Mouse (Mus musculus) c-Kit-positive CD71-positive TER-119-negative erythroid progenitor cells, embryonic 14.5 days (primary cell): ENCODE measurements at regions not wholly inside any gene's neighbourhood (a gene's known extent, or its start where the extent isn't known, plus 50 kb on each side); places are given as distances from the start of the nearest gene placed in this dataset.

ENCODE experiments used
- DNase-seq: peaks from one replicate; pipeline ENCODE4 v3.0.0-alpha.2; 2013; ENCODE audit warnings: low read depth

- DNase-seq: no peak
These were observed 279.1 kb downstream of the Prex1 start for GRCm38 (mm10) chr2:166434554-166434953.

- no peak for DNase-seq
These were observed 278.3 kb upstream of the Sulf2 start for GRCm38 (mm10) chr2:166433655-166434333.

GRCm38 (mm10) chr2:166432948-166433654, 277.6 kb upstream of the Sulf2 start:
- no peak for DNase-seq

GRCm38 (mm10) chr2:166432531-166432930, 277.1 kb upstream of the Sulf2 start:
- no peak for DNase-seq

GRCm38 (mm10) chr2:166429918-166430317, 274.5 kb upstream of the Sulf2 start:
- no peak for DNase-seq

GRCm38 (mm10) chr2:166429494-166429893, 274.0 kb upstream of the Sulf2 start:
- no peak for DNase-seq

- DNase-seq: no peak
These were observed 271.9 kb upstream of the Sulf2 start for GRCm38 (mm10) chr2:166427390-166427789.

- DNase-seq: no peak
These were observed 271.5 kb upstream of the Sulf2 start for GRCm38 (mm10) chr2:166426960-166427359.

GRCm38 (mm10) chr2:166426457-166426856, 271.0 kb upstream of the Sulf2 start:
- no peak for DNase-seq

- no peak for DNase-seq
These were observed 269.7 kb upstream of the Sulf2 start for GRCm38 (mm10) chr2:166425141-166425540.

GRCm38 (mm10) chr2:166423132-166423660, 267.7 kb upstream of the Sulf2 start:
- DNase-seq: no peak

GRCm38 (mm10) chr2:166420275-166420674, 264.8 kb upstream of the Sulf2 start:
- DNase-seq: no peak

GRCm38 (mm10) chr2:166419271-166419670, 263.8 kb upstream of the Sulf2 start:
- DNase-seq: no peak

- no peak for DNase-seq
These were observed 262.8 kb upstream of the Sulf2 start for GRCm38 (mm10) chr2:166418279-166418678.

GRCm38 (mm10) chr2:166417628-166418027, 262.2 kb upstream of the Sulf2 start:
- DNase-seq: no peak

GRCm38 (mm10) chr2:166415481-166415965, 260.1 kb upstream of the Sulf2 start:
- DNase-seq: no peak

GRCm38 (mm10) chr2:166414856-166415255, 259.4 kb upstream of the Sulf2 start:
- no peak for DNase-seq

- DNase-seq: no peak
These were observed 256.8 kb upstream of the Sulf2 start for GRCm38 (mm10) chr2:166412031-166412858.

- no peak for DNase-seq
These were observed 253.9 kb upstream of the Sulf2 start for GRCm38 (mm10) chr2:166409391-166409790.

GRCm38 (mm10) chr2:166408806-166409205, 253.3 kb upstream of the Sulf2 start:
- DNase-seq: no peak

- DNase-seq: no peak
These were observed 252.5 kb upstream of the Sulf2 start for GRCm38 (mm10) chr2:166408009-166408408.

GRCm38 (mm10) chr2:166406826-166407225, 251.4 kb upstream of the Sulf2 start:
- no peak for DNase-seq
